Mouse (Mus musculus) myocyte (in vitro differentiated cells): ENCODE measurements around the gene Chaf1b. TPM values are rescaled to one million over a fixed set of nuclear protein-coding genes. Genes with fewer than 3 reads are reported as not detected.
A peak's percentile ranks its signal among the peaks of the same experiment; 100 is the strongest.

Source experiments
- H3K27me3 ChIP-seq: one replicate; pipeline ENCODE4 v1.6.1; 2011; ENCODE audit not compliant: control insufficient read depth, insufficient read depth, insufficient read length
- H3K36me3 ChIP-seq: one replicate; pipeline ENCODE4 v1.6.1; 2011; ENCODE audit not compliant: control insufficient read depth, insufficient read depth
- H3K4me2 ChIP-seq: one replicate; pipeline ENCODE4 v1.6.1; 2011; ENCODE audit warnings: low read depth, control low read depth
- H3K4me3 ChIP-seq: one replicate; pipeline ENCODE4 v1.5.1; 2011; ENCODE audit warnings: mild to moderate bottlenecking, control low read depth, moderate library complexity
- H3K79me2 ChIP-seq: one replicate; pipeline ENCODE4 v1.6.1; 2011; ENCODE audit not compliant: control insufficient read depth, insufficient read depth
- H3ac ChIP-seq: one replicate; pipeline ENCODE4 v1.6.1; 2011; ENCODE audit not compliant: control insufficient read depth, insufficient read length
- CEBPB ChIP-seq: IDR thresholded peaks from 2 replicates; pipeline ENCODE4 v1.6.1; 2011; ENCODE audit warnings: mild to moderate bottlenecking, moderate library complexity; ENCODE audit not compliant: poor library complexity, insufficient read depth, severe bottlenecking
- E2F4 ChIP-seq: IDR thresholded peaks from one replicate; pipeline ENCODE4 v1.6.1; 2011; ENCODE audit warnings: mild to moderate bottlenecking, control low read depth, moderate library complexity; ENCODE audit not compliant: insufficient read depth
- MAX ChIP-seq: IDR thresholded peaks from one replicate; pipeline ENCODE4 v1.6.1; 2011; ENCODE audit warnings: low read depth, mild to moderate bottlenecking, control low read depth
- MYOG ChIP-seq, 3 experiments: IDR thresholded peaks; one replicate each; pipeline ENCODE4 v1.6.1; 2011; ENCODE audit warnings: control low read depth in 2 of 3, low read depth in 2 of 3, mild to moderate bottlenecking in 2 of 3; ENCODE audit not compliant: insufficient read length in 2 of 3, control insufficient read depth in 1 of 3, insufficient read depth in 1 of 3
- POLR2A ChIP-seq: IDR thresholded peaks from one replicate; pipeline ENCODE4 v1.6.1; 2011; ENCODE audit warnings: low read depth, mild to moderate bottlenecking, control low read depth, moderate library complexity; ENCODE audit not compliant: insufficient read length
- POLR2AphosphoS2 ChIP-seq: IDR thresholded peaks from one replicate; pipeline ENCODE4 v1.6.1; 2011; ENCODE audit warnings: low read depth, control low read depth; ENCODE audit not compliant: insufficient read length
- REST ChIP-seq: IDR thresholded peaks from one replicate; pipeline ENCODE4 v1.6.1; 2011; ENCODE audit warnings: mild to moderate bottlenecking, control low read depth, moderate library complexity; ENCODE audit not compliant: insufficient read depth, insufficient read length
- SRF ChIP-seq: IDR thresholded peaks from one replicate; pipeline ENCODE4 v1.6.1; 2011; ENCODE audit warnings: low read depth; ENCODE audit not compliant: control insufficient read depth, insufficient read length
- TCF12 ChIP-seq: IDR thresholded peaks from one replicate; pipeline ENCODE4 v1.6.1; 2011; ENCODE audit warnings: mild to moderate bottlenecking, control low read depth; ENCODE audit not compliant: poor library complexity, insufficient read depth, severe bottlenecking
- TCF3 ChIP-seq: IDR thresholded peaks from one replicate; pipeline ENCODE4 v1.6.1; 2011; ENCODE audit warnings: low read depth, control low read depth; ENCODE audit not compliant: insufficient read length
- USF1 ChIP-seq: IDR thresholded peaks from one replicate; pipeline ENCODE4 v1.6.1; 2011; ENCODE audit warnings: low read depth, mild to moderate bottlenecking, control low read depth, moderate library complexity
- polyA plus RNA-seq: library from polyadenylated mRNA; unstranded; fragments of >200 nt; fragmentation: generic; extraction: Trizol; gene quantifications from one replicate; pipeline ENCODE4 v1.2.1, GENCODE M21; 2012; ENCODE audit warnings: missing spikeins

The Chaf1b gene
- polyA plus RNA-seq, 1 experiment = 7.1 TPM

DNA sequence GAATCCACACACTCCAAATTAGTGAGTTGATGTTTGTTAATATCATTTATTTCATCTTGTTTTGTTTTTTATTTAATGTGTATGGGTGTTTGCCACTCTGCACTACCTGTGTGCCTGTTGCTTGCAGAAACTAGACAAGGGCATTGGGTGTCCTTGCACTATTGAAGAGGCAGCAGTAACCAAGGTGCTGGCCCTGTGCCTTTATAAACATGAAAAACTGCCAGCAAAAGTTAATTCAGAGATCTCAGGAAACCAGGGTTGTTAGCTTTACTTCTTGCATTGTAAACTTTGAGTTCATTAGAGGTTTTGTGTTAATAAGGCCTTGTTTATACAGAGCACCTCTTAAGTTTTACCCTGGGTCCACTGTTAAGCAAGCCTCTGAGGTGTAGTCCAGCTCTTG lies 23.0 kb upstream of the Chaf1b start:
- H3K4me3 ChIP-seq = no peak overlapping the region
- no peaks in the 10 kb centered on the region for H3K27me3 ChIP-seq
- no peaks in the 10 kb centered on the region for H3K79me2 ChIP-seq
- no peak for TF ChIP-seq USF1
- no peak for TF ChIP-seq MYOG (IDR thresholded peaks at IDR 0.05; ENCODE audit: control insufficient read depth in 1 of 3, insufficient read depth in 1 of 3, insufficient read length in 2 of 3, low read depth in 2 of 3)
- TF ChIP-seq TCF3 = no peak
- TF ChIP-seq CEBPB = no peak
- TF ChIP-seq E2F4 = no peak
- TF ChIP-seq MAX = no peak
- no peak for TF ChIP-seq REST
- no peak for TF ChIP-seq SRF
- H3K36me3 ChIP-seq = peaks cover 52% of the 10 kb centered on the region
- H3K4me2 ChIP-seq = no peak overlapping the region
- H3ac ChIP-seq = no peak overlapping the region

DNA sequence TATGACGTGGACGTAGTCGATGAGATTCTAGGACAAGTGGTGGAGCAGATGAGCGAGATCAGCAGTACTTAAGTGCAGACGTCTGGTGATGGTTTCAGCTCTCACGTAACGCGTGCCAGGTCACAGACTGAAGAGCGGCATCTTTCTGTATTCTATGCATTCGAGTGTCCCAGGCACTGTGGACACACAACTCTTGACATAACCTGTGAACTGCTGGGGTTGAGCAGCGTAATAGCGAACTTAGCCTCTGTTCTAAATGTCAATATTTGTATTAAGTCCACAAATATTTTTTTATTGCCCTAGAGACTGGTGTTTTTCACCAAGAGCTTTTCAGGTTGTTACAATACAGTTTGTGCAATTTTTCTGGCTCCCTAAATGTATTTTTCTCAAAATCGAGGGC lies 8.9 kb upstream of the Chaf1b start:
- Histone ChIP-seq H3K4me3 (no peak overlapping the region), H3K79me2 (no peaks in the 10 kb centered on the region), H3K4me2 (no peak overlapping the region), H3K36me3 (peaks cover 60% of the 10 kb centered on the region), H3K27me3 (no peaks in the 10 kb centered on the region), H3ac (no peak overlapping the region)
- TF ChIP-seq POLR2AphosphoS2 (no peak), REST (no peak), MAX (no peak), MYOG (IDR thresholded peaks at IDR 0.05; ENCODE audit: control insufficient read depth in 1 of 3, insufficient read depth in 1 of 3, insufficient read length in 2 of 3, low read depth in 2 of 3) (no peak), TCF3 (no peak), CEBPB (no peak), TCF12 (no peak), E2F4 (no peak), SRF (no peak), POLR2A (no peak), USF1 (no peak)

DNA sequence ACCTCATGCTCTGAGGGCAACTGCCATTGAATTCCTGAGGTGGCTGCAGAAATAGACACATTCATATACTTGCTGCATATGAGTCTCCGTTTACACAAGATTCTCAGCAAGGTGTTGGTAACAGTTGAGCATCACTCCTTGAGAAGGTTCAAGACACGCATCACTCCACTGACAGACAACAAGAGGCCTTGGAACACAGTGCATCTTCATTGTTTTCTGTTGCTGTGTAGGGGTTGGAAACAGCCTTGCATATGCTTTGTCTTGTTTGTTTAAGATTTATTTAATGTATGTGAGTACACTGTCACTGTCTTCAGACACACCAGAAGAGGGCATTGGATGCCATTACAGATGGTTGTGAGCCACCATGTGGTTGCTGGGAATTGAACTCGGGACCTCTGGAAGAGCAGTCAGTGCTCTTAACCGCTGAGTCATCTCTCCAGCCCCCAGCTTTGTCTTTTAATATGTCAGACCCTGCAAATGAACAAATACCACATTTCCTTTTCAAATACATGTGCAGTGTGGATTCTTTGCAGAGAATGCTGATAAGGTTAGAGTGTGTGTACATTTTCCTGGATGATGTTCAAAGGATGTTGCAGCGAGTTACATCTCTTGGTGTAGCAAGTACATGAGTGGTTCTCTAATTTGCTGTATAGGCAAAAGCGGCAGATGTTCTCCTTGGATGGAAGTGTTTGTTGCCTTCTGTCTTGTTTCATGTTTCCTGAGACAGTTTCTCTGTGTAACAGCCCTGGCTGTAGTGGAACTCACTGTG lies 5.9 kb upstream of the Chaf1b start:
- H3K27me3 ChIP-seq = no peaks in the 10 kb centered on the region
- TF ChIP-seq POLR2AphosphoS2 (peak; percentile 25), CEBPB (no peak)
- no peaks in the 10 kb centered on the region for H3K79me2 ChIP-seq
- H3ac ChIP-seq = no peak overlapping the region
- H3K36me3 ChIP-seq = peaks cover 41% of the 10 kb centered on the region
- no peak overlapping the region for H3K4me2 ChIP-seq
- no peak overlapping the region for H3K4me3 ChIP-seq

DNA sequence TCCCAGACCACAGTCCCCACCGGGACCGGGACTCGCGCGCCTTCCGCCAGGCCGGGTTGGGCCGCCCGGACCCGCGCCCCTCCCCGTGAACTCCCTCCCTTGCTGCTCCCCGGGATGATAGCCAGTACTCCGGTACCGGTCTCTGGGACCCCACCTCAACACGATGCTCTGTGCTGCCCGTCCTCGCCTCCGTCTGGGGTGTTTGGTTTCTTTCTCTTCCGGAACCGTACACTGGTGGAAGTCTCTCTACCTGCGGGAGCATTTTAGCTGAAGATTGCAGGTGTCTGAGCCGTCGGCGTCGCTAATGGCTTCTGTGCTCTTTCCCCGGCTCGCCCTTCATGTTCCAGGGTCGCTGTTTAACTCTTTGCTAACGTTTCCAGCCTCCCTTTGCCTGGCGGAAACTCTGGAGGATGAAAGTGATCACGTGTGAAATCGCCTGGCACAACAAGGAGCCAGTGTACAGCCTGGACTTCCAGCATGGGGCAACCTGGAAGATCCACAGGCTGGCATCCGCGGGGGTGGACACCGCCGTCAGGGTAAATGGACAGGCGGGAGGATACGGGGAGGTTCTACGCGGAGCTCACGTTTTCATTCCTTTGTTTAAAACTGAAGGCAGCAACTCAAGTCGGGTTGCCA lies 503 bp downstream of the Chaf1b start:
- Histone ChIP-seq H3K4me2 (peak overlapping the region; percentile 93), H3K4me3 (peak overlapping the region; percentile 65), H3K36me3 (no peaks in the 10 kb centered on the region), H3ac (peak overlapping the region; percentile 24), H3K79me2 (no peaks in the 10 kb centered on the region), H3K27me3 (no peaks in the 10 kb centered on the region)
- TF ChIP-seq SRF = no peak
- TF ChIP-seq USF1 = peak; percentile 37

DNA sequence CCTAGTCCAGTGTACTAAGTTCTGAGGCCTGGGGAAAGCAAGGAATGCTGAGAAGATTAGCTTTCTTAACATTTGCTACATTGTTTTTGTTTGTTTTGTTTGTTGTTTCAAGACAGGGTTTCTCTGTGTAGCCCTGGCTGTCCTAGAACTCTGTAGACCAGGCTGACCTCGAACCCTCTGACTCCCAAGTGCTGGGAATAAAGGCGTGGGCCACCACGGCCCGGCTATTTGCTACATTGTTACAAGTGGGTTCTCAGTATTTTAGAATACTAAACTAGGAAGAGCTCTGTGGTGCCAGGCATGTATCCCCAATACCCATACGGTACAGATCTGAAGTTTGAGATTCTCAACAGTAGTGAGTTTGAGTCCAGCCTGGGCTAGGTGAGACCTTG lies 1.0 kb downstream of the Chaf1b start:
- Histone ChIP-seq H3K4me2 (peak overlapping the region; percentile 93), H3K79me2 (no peaks in the 10 kb centered on the region), H3ac (peak overlapping the region; percentile 24), H3K27me3 (no peaks in the 10 kb centered on the region), H3K36me3 (no peaks in the 10 kb centered on the region), H3K4me3 (peak overlapping the region; percentile 65)
- TF ChIP-seq REST (no peak), USF1 (no peak), TCF3 (no peak), MAX (no peak), CEBPB (no peak), TCF12 (no peak), MYOG (IDR thresholded peaks at IDR 0.05; ENCODE audit: control insufficient read depth in 1 of 3, insufficient read depth in 1 of 3, insufficient read length in 2 of 3, low read depth in 2 of 3) (no peak), POLR2AphosphoS2 (no peak), POLR2A (no peak)

DNA sequence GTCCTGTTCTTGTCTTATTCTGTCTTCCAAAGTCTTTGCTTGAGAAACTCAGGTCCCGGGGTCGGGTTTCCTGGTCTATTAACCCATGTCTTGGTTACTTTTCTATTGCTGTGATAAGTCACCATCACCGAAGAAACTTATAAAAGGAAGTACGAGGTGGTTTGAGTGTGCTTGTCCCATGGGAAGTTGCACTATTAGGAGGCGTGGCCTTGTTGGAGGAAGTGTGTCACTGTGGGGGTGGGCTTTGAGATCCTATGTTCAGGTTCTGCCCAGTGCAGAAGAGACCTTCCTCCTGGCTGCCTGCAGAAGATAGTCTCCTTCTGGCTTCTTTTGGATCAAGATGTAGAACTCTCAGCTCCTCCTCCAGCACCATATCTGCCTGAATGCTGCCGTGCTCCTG lies 4.8 kb downstream of the Chaf1b start:
- no peaks in the 10 kb centered on the region for H3K79me2 ChIP-seq
- TF ChIP-seq TCF12 = no peak
- TF ChIP-seq POLR2A = no peak
- no peak for TF ChIP-seq CEBPB
- TF ChIP-seq MAX = no peak
- no peak for TF ChIP-seq SRF
- no peak for TF ChIP-seq POLR2AphosphoS2
- no peak for TF ChIP-seq USF1
- TF ChIP-seq MYOG (IDR thresholded peaks at IDR 0.05; ENCODE audit: control insufficient read depth in 1 of 3, insufficient read depth in 1 of 3, insufficient read length in 2 of 3, low read depth in 2 of 3) = no peak
- H3K4me3 ChIP-seq = no peak overlapping the region
- H3K4me2 ChIP-seq = no peak overlapping the region
- H3K36me3 ChIP-seq = peaks cover 4% of the 10 kb centered on the region
- H3ac ChIP-seq = no peak overlapping the region
- no peaks in the 10 kb centered on the region for H3K27me3 ChIP-seq
